Mouse (Mus musculus) bone marrow macrophage, adult 2 months (primary cell): Measurements from ENCODE around the gene Trex1.

Experiments used
- CTCF ChIP-seq: IDR thresholded peaks from 2 replicates; pipeline ENCODE4 v1.5.1; 2012; ENCODE audit warnings: low read depth, mild to moderate bottlenecking, low read length, moderate library complexity
- POLR2A ChIP-seq: IDR thresholded peaks from 2 replicates; pipeline ENCODE4 v1.6.1; 2012; ENCODE audit warnings: mild to moderate bottlenecking, low read depth, low read length, borderline replicate concordance

GRCm38 (mm10) chr9:109009636-109010315 is 49.8 kb downstream of the Trex1 start:
- TF ChIP-seq CTCF, result no peak
- no peak for TF ChIP-seq POLR2A
